Mouse (Mus musculus) CH12F3 (cell line): Measurements from ENCODE around the gene Bmpr1a.

ENCODE experiments used
- in situ Hi-C: fragments of 300-500 bp; cut with MboI; formaldehyde crosslinking; loops from 2 replicates; pipeline ENCODE4 v1.14.3; 2020; ENCODE audit warnings: low sequenced_read_pairs

The Bmpr1a gene

DNA sequence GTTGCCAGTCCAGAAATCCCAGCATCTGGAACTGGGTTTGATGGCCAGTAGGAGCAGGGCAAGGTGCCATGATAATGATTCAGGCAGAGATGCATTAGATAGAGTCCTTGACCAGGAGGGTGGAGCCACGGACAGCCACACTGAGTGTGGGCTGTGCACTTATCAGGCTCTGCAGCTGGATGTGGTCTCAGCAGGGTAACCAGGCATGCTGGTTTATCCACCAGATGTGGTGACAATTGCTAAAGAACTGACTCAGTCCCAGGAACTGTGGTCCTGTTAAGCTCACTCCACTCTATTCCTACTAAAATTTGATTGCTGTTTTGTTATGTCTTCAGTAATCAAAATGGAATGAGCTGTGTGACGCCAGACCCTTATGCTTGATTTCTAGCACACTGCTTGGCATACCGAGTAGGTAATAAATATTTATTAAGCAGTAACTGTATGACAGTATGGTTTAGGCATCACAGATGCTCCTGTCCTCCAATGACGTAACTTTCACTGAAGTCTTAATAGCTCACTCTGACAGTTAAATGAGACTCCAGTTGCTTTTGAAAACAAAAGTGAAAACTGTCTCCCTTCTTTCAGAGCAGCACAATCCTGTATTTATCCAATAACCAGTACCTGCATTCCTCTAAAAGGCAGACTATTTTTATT lies 5.2 kb upstream of the Bmpr1a start:
- in situ Hi-C loops = no loop called here

DNA sequence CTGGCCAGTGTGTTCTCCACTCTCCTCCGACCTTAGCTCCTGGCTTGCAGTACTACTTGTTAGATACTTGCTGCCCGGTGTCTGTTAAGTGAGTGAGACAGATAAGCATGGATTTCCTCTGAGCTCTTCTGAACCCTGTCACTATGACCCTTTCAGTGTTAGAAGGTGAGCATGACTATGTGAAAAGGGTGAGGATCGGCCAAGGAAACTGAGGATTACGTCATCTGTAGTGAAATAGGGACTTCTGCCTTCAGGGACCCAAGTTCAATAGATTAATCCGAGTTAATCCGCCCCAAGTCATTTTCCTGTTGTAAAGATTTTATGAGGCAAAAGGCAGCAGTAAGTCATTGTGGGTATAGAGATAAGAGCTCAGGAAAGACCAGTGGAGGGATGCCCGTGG lies 2.2 kb upstream of the Bmpr1a start:
- in situ Hi-C loops = no loop called here

DNA sequence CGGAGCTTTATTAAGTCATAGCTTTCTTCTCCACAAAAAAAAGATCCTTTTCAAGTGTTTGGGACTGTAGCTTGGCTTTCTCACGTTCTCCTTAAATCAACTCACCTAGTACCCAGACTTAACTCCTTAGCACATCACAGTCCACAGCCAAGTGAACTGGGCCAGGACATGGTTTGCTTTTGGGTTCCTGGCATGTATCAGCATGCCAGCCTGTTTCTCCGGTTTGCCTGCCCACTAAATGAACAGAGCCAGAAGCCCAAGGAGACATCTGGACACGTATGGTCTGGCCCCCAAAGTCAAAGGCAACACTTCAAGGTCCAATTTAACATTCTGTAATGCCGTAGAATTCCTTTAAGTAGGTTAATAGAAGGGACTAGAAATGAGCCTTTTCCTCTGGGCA lies 1.2 kb upstream of the Bmpr1a start:
- in situ Hi-C loops = no loop called here

DNA sequence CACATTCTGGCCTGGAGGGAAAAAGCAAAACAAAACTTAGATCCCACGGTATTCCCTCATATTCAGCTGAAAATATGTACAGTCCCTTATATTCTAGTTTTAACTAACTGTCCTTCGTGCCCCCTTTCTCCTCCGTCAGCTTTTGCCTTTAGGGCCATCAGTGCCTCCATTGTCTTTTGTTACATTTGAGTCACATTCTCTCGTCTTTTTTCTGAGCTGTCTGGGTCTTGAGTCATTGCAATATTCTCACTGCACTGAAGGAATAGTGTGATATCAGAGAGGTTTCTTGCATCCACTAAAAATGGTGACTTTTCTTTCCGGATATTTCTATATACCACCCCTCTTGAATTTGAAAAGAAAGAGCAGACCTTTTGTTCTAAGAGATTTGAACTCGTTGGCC lies 618 bp upstream of the Bmpr1a start:
- in situ Hi-C loops = no loop called here

DNA sequence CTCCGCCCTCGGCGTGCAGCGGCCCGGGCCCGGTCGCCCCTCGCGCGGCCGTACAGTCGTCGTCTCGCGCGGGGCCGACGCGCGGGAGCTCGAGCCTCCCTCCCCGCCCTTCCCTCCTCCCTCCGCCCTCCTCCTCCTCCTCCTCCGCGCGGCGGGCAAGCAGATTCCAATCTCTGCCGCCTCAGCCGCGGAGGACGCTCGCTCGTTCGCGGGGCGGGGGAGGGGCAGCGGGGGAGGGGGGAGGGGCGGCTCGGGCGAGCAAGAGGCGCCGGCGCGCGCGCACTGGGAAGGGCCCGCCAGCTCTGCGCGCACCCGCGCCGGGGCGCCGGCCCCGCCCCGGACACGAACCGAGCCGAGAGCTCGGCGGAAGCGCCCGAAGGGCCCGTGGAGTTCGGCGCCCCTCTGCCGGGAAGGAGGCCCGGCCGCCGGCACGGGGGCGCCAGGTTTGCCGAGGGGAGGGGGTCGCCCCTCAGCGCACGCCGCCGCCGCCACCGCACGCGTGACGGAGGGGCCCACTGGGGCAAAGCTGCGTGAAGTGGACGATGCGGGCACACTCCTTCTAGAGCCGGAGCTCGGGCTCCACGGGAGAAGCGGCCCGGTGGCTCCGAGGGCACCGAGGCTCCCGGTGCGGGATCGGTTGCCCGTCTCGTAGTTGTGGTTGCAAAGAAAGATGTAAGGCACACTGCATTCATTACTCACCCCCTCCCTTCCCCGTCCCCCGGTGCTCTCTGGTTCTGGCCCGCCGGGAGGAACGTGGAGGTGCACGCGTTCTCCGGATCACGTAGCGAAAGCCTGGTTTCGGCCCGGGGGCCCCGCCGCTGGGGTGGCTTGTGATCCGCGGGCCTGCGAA lies 441 bp downstream of the Bmpr1a start:
- in situ Hi-C loops = no loop called here

DNA sequence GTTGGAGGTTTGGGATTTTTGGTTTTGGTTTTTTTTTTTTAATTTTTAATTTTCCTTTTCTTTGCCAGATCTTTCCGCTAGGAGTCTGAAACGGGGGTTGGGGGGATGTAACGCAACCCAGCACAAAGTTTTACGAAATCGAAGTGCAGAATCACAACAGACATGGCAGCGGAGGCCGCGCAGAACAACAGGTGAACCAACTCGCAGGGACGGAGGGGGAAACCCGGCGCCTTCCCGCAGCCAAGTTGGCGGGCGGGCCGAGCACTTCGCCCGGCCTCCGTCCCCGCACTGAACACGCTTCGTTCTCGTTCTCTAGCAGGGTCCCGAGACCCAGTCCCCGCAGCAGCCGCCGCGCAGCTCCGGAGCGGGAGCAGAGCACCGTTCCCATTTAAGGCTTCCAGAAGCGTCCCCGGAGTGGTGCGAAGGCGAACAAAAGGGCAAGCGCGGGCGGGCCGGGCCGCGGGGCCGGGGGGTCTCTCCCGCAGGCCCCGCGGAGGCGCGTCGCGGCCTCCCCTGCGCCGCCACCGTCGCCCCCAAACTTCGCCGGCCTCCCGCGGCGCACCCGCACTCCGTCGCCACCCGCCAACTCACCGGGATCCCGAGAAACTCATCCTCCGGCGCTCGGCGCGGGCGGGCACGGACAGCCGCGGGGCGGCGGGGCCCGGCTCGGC lies 1.2 kb downstream of the Bmpr1a start:
- in situ Hi-C loops = no loop called here

GRCm38 (mm10) chr14:34501447-34501803 lies 1.7 kb downstream of the Bmpr1a start:
- in situ Hi-C loops = no loop called here

- in situ Hi-C loops = no loop called here
Measured at GRCm38 (mm10) chr14:34500309-34500708, 2.8 kb downstream of the Bmpr1a start.

DNA sequence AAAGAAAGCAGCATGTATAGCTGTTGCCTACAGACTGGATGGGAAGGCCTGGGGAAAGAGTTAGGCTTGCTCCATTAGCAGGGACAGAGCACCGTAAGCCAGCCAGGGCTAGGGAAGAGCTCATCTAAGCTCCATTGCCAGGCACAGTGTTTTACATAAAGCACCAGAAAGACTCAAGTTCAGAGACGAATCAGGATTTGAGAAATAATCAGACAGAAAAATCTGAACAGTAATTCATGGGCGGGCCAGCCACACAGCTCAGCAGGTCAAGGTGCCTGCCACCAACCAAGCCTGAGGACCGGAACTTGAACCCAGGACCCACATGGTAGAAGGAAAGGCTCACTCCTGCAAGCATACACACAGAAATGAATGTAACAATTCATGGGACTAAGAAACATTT lies 3.5 kb downstream of the Bmpr1a start:
- in situ Hi-C loops = no loop called here

DNA sequence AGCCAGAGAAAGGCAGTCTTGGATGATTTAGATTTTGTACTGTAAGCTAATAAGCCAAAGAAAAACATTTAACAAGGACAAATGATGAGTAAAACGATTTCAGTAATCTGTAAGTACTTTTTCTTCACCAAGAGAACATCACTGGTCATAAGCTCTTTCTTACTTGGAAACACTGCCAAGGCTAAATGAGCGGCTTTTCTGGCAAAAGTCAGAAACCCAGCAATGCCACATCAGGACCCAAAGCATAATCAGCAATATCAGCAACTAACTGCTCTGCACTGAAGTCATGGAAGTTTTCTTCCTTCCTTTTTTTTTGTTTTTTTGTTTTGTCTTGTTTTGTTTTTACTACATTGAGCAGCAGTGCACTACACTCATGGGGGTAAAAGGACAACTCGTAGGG lies 5.8 kb downstream of the Bmpr1a start:
- in situ Hi-C loops = no loop called here

DNA sequence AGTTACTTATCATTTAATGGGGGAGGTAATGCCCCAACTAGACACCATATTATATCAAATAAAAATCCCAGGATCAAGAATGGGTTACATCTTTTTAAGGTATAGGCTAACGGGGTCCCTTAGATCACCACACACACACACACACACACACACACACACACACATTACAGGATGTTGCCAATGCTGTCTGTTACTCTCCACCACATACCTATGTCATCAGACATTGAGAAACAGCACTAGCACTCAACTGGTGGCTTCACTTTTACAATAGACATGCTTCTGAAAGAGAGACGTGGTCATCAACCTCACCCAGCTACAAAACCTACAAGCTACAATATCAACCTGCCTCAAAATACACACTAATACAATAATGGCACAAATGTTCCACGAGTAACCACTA lies 9.5 kb downstream of the Bmpr1a start:
- in situ Hi-C loops = no loop called here

GRCm38 (mm10) chr14:34492688-34493087 lies 10.5 kb downstream of the Bmpr1a start:
- in situ Hi-C loops = no loop called here

DNA sequence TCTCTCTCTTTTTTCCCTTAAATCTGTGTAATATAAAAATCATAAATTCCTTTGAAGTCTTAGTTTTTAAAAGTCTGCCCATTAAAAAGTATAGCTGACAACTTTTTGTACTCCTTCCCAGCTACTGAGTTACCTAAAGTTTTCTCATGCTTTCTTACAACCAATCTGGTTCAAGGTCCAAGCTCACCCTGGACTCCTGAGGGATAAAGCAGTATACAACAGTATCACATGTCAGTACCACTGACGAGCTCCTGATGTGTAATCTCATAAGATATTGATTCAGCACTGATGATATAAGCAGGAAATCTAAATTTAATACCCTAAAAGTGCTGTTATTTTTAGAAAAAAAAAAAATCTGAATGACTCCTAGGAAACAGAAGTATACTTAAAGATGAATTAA lies 12.2 kb downstream of the Bmpr1a start:
- in situ Hi-C loops = no loop called here

DNA sequence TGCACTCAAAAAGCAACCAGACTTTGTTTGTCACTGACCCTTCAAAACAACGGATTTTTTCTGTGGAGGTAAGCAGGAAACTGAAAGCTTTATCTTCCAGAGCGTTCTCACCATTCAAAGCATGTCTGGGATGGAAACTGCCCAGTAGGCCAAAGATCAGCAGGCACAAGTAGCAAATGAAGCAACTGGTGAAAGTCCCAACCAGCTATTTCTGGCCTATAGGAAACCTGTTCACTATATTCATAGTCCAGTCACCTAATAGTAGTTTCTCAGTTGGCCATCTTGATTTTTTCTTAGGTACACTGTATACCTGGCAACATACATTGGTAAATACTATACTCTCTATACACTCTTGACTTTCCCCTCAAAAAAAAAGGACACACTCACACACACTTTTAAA lies 13.2 kb downstream of the Bmpr1a start:
- in situ Hi-C loops = no loop called here

DNA sequence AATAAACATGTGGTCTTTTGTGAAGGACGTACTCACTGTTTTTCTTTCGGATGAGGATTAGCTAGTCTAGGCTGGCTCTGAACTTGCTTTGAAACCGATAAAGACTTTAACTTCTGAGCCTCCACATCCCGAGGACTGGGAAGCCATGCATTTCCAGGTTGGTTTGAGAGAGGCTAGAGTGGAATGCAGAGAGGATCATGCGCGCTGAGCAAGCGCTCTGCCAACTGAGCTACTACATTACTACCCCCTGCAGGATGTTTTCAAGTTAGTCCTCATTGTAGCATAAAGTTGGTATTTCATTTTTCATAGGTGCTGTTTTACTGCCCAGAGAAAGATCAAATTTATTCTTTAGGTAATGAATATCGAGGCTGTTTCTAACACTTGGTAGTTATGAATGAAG lies 17.0 kb downstream of the Bmpr1a start:
- in situ Hi-C loops = no loop called here

- in situ Hi-C loops = no loop called here
Measured at GRCm38 (mm10) chr14:34483469-34484341, 19.4 kb downstream of the Bmpr1a start.

GRCm38 (mm10) chr14:34471591-34471990 lies 31.6 kb downstream of the Bmpr1a start:
- in situ Hi-C loops = no loop called here

DNA sequence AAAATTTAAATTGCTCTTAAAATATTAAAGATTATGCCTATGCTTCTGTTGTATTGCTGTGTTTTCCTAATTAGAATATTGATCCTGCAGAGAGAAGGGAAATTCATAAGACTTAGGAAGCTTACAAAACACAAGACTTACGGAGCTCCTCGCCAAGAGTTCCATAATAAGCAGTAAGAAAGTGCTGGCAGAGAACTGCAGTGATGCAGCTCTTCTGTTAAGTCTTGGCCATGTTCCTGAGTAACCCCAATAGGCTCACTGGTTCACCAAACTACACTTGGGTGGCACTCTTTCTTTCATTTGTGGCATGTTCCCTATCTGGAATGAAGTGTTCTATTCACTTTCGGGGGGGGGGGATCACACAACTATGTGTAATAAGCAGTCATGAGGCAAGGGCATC lies 36.9 kb downstream of the Bmpr1a start:
- in situ Hi-C loops = no loop called here

DNA sequence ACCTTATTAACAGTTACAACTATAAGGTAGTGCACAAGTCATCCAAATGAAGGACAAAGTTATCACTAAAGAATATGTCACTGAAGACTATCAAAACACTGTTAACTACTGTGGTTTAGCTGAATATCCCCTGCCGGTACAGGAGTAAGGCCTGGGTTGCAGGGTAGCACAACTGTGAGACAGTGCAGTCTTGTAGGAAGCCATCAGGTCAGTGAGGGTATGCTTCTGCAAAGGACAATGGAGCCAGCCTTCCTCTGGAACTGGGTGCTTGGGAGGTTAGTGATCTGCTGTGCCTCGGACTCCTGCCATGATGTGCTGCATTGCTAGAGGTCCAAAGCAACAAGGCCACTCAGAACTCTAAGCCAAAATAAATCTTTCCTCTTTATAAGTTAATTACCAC lies 43.8 kb downstream of the Bmpr1a start:
- in situ Hi-C loops = loop anchor here (10.0 kb wide), 1 partner anchor 95 kb away; no protein-coding TSS in a partner anchor

GRCm38 (mm10) chr14:34458880-34459279 lies 44.3 kb downstream of the Bmpr1a start:
- in situ Hi-C loops = loop anchor here (10.0 kb wide), 1 partner anchor 96 kb away; no protein-coding TSS in a partner anchor

DNA sequence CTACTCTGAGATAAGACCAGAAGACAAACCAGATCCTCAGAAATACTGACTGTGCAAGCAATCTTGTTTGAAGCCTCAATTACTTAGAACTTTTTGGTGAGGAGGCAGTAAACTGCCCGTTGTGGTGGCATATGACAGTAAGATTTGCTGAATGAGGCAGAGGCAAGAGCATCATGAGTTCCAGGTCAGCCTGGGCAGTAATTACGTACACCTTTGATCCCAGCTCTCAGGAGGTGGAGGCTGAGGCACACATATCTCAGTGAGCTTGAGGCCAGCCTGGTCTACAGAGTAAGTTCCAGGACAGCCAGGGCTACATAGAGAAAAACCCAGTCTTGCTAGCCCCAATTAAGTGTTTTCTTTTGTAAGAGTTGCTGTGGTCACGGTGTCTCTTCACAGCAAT lies 48.9 kb downstream of the Bmpr1a start:
- in situ Hi-C loops = loop anchor here (10.0 kb wide), 1 partner anchor 101 kb away; no protein-coding TSS in a partner anchor
